ENCODE assay signal across 10 mouse cellular contexts in genomic region chr10:68100506-68100905, GRCm38 (mm10).
"Had no signal": no experiment of that assay in that cellular context is flagged by ENCODE, and none has a peak within 500 bp of the region (broad histone marks: within the 10 kb centered on the region; RNA-seq: fewer than 3 reads in every experiment).

No protein-coding gene starts in this region.

- H3K4me2 ChIP-seq: limb, embryonic 13.5 days; midbrain, embryonic 15.5 days; neural tube, embryonic 12.5 days had no signal

- DNase-seq: kidney, adult 11 months; left cerebral cortex, postnatal 4 days; lung, adult 18-20 months; spleen, adult 18-20 months; thymus, adult 18-20 months; thymus, postnatal 14 days had no signal

- H3K9me3 ChIP-seq: limb, embryonic 13.5 days; midbrain, embryonic 15.5 days; neural tube, embryonic 12.5 days had no signal

- H3K4me3 ChIP-seq: limb, embryonic 13.5 days; midbrain, embryonic 15.5 days; neural tube, embryonic 12.5 days had no signal

- ATAC-seq: midbrain, embryonic 15.5 days had no signal

- H3K27me3 ChIP-seq: limb, embryonic 13.5 days; midbrain, embryonic 15.5 days; neural tube, embryonic 12.5 days had no signal

- H3K9ac ChIP-seq: limb, embryonic 13.5 days; liver, embryonic 14.5 days; midbrain, embryonic 15.5 days; neural tube, embryonic 12.5 days had no signal

- H3K27ac ChIP-seq: limb, embryonic 13.5 days; liver, embryonic 14.5 days; midbrain, embryonic 15.5 days; neural tube, embryonic 12.5 days had no signal
